Mouse (Mus musculus): Measurements from ENCODE around the gene Veph1.

Veph1 gene

DNA sequence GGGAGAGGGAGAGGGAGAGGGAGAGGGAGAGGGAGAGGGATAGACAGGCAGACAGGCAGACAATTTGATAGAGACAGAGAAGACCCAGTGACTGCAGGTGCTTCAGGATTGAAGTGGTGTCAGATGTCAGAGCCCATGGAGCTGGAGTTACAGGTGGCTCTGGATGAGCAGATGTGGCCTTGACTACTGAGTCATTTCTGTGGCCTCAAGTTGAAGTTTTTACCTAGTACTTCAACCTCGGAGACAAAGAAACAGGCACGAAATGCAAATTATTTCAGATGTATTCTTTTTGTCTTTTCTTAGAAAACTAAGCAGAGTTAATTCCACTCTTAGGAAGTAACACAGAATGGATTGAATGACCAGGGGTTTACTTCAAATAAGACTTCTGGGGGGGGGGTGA is 195.6 kb downstream of the Veph1 start:
- DNase-seq = no peak

DNA sequence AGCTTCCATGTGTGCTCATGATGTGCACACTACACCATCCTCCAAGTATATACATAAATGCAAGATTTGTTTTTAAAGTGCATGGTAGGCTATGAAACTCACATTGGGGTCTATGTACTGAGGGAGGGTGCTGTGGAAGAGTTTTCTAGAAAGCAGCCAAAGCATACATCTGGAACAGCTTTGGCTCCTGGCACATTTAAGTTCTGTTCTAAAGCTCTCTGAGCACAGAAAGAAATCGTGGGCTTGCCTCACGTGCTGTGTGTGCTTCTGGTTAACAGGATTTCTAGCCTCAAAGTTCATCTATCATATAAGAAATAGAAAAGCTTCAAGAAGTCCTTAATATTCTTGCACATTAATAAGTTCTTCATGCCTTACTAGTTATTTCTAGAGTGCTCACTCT is 204.9 kb downstream of the Veph1 start:
- no peak for DNase-seq

DNA sequence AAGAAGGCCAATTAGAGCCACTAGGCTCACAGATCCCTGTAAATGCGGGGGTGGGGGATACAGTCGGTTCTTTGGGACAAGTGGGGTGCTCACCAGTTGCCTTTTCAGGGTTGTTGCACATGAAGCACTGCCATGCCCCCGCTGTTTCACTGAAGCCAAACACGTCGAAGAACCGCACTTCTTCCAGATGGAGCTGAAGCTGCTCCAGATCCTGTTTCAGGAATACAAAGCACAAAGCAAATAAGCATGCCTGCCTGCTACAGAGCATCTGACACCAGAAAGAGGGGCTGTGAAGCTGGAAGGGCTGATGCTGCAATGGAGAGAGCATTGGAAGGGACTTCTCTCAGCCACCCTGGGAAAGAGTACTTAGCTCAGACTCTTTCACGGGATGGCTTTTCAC is 209.0 kb downstream of the Veph1 start:
- DNase-seq = no peak

DNA sequence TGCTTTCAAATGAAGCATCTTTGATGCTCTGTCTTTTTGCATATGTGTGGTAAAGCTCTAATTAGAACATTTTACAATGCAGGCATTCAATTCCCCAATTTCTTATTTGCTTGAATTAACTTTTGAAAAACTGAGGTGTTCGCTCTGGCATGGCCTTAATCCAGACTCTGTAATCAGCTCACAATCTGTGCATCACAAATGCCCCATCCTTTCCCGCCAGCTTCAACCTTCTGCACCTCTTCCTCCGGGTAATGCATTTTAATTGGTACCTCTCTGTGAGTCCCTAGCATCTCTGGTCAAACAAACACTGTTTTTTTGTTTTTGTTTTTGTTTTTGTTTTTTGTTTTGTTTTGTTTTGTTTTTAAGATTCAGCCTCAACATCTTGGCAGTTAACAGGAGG is 212.8 kb downstream of the Veph1 start:
- no peak for DNase-seq

DNA sequence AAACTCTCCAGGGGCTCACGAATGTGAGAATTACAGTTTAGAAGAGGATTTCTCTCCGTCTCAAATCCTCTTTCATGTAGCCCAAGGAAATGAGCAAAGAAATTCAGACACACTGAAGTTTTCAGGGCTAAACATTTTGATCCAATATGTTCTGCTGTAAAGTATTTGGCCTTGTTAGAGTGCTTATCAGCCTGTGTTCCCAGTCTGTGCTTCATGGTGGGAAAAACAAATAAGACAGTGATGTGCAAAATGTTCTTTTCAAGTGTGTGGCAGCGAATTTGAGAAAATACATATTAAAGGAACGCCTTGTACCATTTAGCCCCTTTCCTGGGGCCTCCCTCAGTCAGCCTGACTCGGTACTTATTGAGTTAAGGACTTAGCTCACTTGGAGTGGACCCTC is 213.2 kb downstream of the Veph1 start:
- no peak for DNase-seq

DNA sequence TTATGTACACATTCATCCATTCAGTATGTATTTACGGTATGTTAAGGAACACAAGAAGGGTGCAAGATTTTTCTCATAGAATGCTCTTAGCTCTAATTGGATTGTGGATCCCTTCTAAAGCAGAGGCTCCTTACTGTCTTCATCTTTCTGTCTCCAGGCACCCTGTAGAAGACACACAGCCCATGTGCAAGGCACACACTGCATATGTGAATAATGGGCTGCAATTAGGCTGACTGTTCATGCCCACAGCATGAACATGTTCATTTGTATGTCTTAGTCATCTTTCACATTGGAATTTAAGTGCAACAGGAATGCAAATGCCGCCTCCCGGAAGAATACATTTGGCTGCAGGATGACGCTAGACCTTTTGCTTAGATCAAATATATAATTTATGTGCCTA is 213.7 kb downstream of the Veph1 start:
- DNase-seq = no peak

DNA sequence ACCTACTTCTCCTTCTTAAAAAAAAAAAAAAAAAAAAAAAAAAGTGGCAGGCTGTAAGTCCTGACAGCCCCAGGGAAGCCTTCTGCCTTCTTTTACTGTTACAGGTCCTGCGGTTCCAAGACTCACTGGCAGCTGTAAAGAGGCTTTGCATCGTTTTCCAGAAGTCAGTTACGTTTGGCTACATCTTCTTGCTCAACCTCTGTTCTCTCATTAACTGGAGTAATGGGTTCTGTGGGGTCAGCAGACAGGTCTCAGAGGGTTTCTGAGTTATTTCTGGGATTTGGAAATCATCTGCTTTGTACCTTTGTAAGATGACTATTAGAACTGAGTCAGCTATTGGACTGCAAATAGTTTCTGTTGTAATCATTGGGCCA is 215.3 kb downstream of the Veph1 start:
- no peak for DNase-seq

DNA sequence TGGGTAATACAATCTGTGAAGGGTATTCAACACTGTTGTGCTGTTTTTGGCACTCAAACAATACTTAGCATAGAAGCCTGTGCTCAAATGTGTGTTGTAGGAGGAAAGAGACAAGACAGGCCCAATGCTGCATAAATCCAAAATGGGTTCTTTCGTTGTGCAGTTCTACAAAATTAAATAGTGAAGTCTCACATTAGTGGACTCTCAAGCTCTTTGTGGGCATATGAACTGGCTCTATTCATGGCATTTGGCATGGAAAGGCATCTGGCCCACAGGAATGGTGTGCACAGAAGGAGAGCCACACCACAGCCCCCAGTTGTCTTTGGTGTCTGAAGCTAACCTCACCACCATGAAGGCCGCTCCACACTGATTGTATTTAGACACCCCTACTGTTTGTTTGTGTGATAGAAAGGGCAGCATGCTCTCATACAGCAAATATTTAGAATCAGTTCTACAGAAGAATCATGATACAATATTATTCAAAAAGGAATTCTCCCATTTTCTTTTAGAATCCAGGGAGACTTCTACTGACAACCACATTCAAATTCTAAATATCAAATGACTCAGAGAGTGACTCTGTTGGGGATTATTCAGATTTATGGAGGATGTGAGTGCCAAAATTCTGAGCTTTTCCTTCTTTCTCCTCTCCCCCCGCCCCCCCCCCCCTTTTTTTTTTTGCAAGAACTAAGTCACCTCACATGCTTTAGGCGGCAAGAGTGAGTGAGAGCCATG is 215.8 kb downstream of the Veph1 start:
- DNase-seq = no peak

- DNase-seq = no peak
Observed at GRCm38 (mm10) chr3:66079886-66080285, 216.8 kb downstream of the Veph1 start.

DNA sequence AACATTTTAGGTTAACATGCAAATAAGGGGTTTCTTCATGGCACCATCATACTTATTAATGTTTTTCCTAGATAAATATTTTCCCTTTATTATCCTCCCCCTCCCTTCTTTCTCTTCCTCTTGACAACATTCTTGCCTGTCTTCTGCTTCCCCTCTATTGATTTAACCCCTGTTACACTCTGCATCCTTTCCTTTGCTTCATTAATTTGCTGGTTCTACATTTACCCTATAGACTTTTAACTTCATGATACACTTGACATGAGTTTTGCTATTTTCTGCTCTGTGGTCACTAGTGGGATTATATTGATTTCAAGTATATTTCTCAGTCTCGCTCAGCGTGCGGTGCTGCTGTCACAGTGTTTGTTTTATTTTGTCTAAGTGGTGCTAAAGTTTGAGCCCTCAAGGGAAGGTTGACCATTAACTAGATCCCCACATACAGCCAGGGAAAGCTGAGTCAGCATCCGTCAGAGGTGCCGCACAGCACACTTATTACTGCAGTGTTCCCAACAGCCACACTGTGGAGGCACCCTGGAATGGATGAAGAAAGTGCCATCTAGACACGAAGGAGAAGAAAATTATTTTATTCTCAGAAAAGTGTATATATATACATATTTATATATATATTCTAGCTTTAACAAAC is 217.6 kb downstream of the Veph1 start:
- peak; percentile 41 to 58 for DNase-seq

DNA sequence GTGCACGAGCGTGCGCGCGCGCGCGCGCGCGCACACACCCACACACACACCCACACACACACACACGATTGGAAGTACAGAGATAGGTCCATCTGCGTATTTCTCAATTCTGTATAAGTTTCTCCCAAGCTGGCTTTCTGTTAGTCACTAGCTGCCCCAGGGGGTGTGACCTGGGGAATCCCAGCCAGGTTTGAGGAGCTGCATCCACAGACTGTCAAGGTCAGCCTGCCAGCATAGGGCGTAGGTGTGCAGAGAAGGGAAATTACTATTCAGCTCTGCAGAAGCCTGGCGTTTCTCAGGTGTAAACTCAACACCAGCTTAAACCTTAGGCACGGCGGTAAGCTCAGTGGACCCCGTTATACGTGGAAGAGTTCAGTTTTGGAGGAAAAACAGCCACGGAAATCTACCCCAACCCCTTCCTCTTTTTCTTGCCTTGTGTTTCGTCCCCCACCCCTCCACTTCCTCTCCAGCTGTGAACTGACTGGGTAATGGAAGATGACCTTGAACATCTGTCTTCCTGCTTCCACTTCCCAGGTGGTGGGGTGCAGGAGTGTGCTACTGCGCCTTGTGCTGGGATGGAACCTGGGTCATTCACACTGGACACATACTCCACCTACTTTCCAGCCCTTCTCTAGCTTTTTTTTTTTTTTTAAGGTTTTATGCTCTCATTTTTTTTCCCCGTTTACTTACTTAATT is 218.5 kb downstream of the Veph1 start:
- DNase-seq = peak in 1 of 2 experiments; percentile 3

DNA sequence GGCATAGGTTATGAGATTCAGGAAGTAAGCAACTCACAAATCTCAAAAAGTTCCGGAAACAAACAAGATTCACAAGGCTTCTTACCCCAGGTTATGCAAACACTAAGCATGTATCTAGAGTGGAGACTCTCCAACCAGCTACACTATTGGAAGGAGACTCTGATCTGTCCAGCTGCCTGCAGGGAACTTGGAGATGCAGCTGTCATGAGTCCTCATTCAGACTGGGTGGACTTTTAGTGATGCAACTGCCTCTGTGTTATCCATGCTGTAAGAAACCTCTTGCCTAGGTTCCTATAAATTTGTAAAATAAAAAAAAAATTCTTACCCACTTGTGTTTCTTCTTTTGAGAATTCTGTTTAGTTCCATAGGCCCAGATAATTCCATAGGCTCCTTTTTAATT is 226.4 kb downstream of the Veph1 start:
- DNase-seq = no peak

GRCm38 (mm10) chr3:66063881-66064280 is 232.8 kb downstream of the Veph1 start:
- no peak for DNase-seq

DNA sequence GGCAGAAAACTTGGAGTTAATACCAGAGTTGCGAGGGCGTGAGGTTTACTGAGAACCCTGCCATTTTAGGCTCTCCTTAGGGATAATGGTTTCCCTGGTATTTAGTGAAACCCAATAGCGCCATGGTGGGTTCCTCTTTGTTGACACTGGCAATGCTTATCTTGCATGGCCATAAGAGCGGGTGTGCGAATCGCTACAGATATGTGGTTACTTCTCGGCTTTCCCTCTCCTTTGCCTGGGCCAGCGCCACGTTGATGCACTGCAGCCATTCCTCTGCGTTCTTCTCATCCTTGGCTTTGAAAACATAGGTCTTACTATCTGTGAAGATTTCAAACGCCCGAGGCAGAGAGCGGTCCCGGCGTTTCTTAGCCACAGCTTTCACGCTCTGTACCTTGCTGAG is 239.7 kb downstream of the Veph1 start:
- DNase-seq = no peak

DNA sequence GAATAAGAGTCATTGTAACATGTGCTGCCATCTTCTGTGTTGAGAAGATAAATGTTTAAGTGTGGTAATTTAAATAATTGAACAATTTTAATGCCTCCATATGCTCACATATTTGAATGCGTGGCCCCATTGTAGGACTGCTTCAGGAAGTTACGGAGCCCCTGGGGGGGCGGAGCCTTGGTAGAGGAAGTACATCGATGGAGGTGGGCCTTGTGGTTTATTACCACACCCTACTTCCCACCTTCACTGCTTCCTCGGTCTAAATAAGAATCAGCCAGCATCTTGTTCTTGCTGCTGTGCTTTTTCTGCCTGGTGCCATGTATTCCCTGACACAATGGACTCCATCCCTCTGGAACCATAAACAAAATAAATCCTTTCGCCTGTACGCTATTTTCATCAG is 241.0 kb downstream of the Veph1 start:
- no peak for DNase-seq

GRCm38 (mm10) chr3:66050092-66050886 is 246.3 kb downstream of the Veph1 start:
- DNase-seq = no peak

DNA sequence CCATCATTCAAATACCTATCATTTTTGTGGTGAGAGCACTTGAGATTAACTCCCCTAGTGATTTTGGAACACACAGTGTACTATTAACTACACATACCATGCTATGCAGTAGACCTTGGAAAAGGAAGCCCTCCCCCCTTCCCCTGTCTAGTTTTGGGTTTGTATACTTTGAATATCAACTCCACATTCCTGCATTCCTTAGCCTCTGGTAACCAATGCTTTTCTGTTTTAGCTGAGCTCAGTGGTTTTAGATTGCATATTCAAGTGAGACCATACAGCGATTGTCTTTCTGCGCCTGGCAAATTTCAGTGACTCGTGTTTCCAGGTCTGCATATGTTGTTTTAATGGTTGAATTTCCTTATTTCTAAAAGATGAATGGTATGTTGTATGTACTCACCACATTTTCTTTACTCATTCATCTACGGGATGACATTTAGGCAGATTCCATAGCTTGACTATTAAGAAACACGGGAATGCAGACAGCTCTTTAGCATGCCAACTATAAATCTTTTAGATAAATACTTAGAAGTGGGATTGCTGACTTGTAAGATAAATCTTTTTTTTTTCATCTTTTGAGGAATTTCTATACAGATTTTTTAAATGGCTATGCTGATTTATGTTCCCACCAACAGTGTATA is 255.7 kb downstream of the Veph1 start:
- no peak for DNase-seq

DNA sequence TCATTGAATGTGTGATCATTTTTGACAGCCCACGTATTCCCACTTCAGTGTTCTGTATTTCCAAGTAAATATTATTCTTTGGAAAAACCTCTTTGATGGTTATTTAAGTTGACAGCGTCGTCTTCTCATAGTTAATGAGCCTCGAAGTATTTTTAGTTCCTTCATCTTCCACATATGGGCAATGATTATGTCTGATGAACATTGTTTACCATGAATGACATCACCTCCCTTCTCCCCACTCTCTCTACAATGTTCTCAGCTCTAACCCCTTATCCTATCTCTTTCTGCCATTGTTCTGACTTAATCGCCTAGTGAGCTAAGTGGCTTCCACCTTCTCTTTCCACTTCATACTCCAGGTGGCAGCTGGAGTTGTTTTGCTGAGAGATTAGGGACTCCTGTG is 261.4 kb downstream of the Veph1 start:
- DNase-seq = no peak

DNA sequence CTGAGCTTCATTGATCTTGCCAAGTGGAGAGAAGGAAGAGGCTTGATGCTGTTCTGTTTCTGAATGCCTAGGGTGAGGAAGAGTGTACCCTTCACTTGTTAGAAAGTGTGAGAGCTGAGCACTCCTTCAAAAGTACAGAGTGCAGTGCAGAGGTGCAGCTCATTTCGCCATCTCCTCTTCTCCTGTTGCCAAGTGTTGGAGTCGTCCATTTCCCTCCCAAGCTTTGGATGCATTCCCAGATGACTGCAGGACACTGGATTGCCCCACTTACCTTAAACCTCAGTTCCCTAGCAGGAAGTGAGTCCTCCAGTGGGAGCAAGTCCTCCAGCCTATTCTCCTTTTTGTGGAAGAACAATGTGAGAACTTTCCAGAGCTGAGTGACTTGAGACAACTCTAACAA is 263.3 kb downstream of the Veph1 start:
- no peak for DNase-seq

GRCm38 (mm10) chr3:66025454-66025853 is 271.2 kb downstream of the Veph1 start:
- DNase-seq = no peak

DNA sequence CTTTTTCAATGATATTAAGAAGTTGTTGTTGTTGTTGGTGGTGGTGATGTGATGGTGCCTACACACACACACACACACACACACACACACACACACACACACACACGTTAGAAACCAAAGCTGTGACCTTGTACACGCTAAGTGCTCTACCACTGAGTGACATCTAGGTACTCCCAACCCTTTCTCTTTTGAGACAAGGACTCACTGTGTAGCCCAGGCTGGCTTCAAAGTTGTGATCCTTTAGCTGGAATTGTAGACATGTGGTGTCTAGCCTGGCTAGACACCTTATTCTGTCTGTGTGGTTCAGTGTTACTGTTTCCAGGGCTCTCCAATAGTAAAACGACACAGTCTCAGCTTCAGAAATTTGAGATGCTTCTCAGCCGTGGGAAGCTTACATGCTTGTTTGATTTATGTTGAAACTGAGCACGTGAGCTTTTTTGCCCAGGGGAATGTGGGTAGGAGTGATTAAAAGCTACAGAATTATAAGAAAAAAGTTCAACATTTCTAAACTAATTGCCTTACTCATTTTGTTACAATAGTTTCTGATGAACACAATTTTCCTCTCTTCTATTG is 272.3 kb downstream of the Veph1 start:
- no peak for DNase-seq

- DNase-seq = no peak
Observed at GRCm38 (mm10) chr3:66019171-66019570, 277.5 kb downstream of the Veph1 start.
